Mouse (Mus musculus) ES-E14 (cell line): ENCODE data around the gene Slc25a1. TPM values are rescaled to one million over a fixed set of nuclear protein-coding genes. Genes with fewer than 3 reads are reported as not detected.
A peak's percentile ranks its signal among the peaks of the same experiment; 100 is the strongest.

ENCODE experiments used
- DNase-seq: peaks from one replicate; pipeline ENCODE4 v3.0.0-alpha.2; 2013; ENCODE audit warnings: low read depth, low spot score
- H3K27ac ChIP-seq: 2 replicates; pipeline ENCODE4 v1.5.1; 2012; ENCODE audit warnings: low read depth, mild to moderate bottlenecking, low read length, moderate library complexity, mixed read lengths; ENCODE audit not compliant: poor library complexity, insufficient read depth, severe bottlenecking
- H3K36me3 ChIP-seq: 2 replicates; pipeline ENCODE4 v1.6.1; 2012; ENCODE audit warnings: mild to moderate bottlenecking, low read length, moderate library complexity, mixed read lengths; ENCODE audit not compliant: control insufficient read depth, poor library complexity, insufficient read depth, severe bottlenecking
- H3K4me1 ChIP-seq, 2 experiments: fragments of 150-350 bp in 1 of 2; sonication (generic) in 1 of 2; 2 replicates each; pipeline ENCODE4 v1.6.1; 2012; ENCODE audit warnings: low read length in 2 of 2, mild to moderate bottlenecking in 1 of 2, mixed read lengths in 1 of 2; ENCODE audit not compliant: control insufficient read depth in 2 of 2, insufficient read depth in 2 of 2, poor library complexity in 1 of 2
- H3K4me3 ChIP-seq, 2 experiments: fragments of 150-350 bp in 1 of 2; sonication (generic) in 1 of 2; 2 replicates each; pipeline ENCODE4 v1.5.1; 2012; ENCODE audit warnings: low read length in 2 of 2, low read depth in 1 of 2, mild to moderate bottlenecking in 1 of 2, mixed read lengths in 1 of 2; ENCODE audit not compliant: insufficient read depth in 1 of 2, poor library complexity in 1 of 2, severe bottlenecking in 1 of 2
- H3K9ac ChIP-seq: 2 replicates; pipeline ENCODE4 v1.6.1; 2012; ENCODE audit warnings: low read depth, mild to moderate bottlenecking, low read length, mixed read lengths; ENCODE audit not compliant: poor library complexity, insufficient read depth, severe bottlenecking
- H3K9me3 ChIP-seq: fragments of 150-350 bp; sonication (generic); 2 replicates; pipeline ENCODE4 v1.6.1; 2012; ENCODE audit warnings: low read depth, mild to moderate bottlenecking, low read length; ENCODE audit not compliant: control insufficient read depth, insufficient read depth
- CHD2 ChIP-seq: IDR thresholded peaks from 2 replicates; pipeline ENCODE4 v1.6.1; 2014; ENCODE audit warnings: mild to moderate bottlenecking, low read depth, low read length, inconsistent platforms
- HCFC1 ChIP-seq: IDR thresholded peaks from 2 replicates; pipeline ENCODE4 v1.6.1; 2012; ENCODE audit warnings: low read length, inconsistent platforms, borderline replicate concordance; ENCODE audit not compliant: insufficient read depth
- MAFK ChIP-seq: IDR thresholded peaks from 2 replicates; pipeline ENCODE4 v1.6.1; 2014; ENCODE audit warnings: mild to moderate bottlenecking, low read depth, low read length, inconsistent platforms; ENCODE audit not compliant: insufficient read depth
- ZC3H11A ChIP-seq: IDR thresholded peaks from 2 replicates; pipeline ENCODE4 v1.6.1; 2012; ENCODE audit warnings: low read depth, mild to moderate bottlenecking, inconsistent platforms, low read length, borderline replicate concordance
- ZNF384 ChIP-seq: IDR thresholded peaks from 2 replicates; pipeline ENCODE4 v1.6.1; 2012; ENCODE audit warnings: low read depth, low read length, inconsistent platforms
- in situ Hi-C, 2 experiments: fragments of 600-800 bp; cut with MboI; formaldehyde crosslinking; loops; one replicate each; pipeline ENCODE4 v1.15.1; 2025; ENCODE audit warnings: low sequenced_read_pairs in 2 of 2, inconsistent platforms in 1 of 2; ENCODE audit not compliant: unreplicated experiment in 2 of 2
- total RNA-seq: library from RNA; depleted of rRNA; stranded (reverse); fragments of 300-350 nt; gene quantifications from 2 replicates; pipeline ENCODE4 v1.2.3, GENCODE M21; 2012

Slc25a1 gene
- total RNA-seq, 1 experiment: 97.9 TPM

- no peak overlapping the region for H3K4me3 ChIP-seq
- peaks cover 2% of the 10 kb centered on the region; the same call in 1 of the 2 replicates for H3K36me3 ChIP-seq
- H3K9me3 ChIP-seq: no peaks in the 10 kb centered on the region
- no peak for DNase-seq
- H3K4me1 ChIP-seq: peaks cover 4 to 20% of the 10 kb centered on the region in 2 experiments; a peak in 2 of 4 replicates
- no peak overlapping the region for H3K9ac ChIP-seq
- no peak overlapping the region for H3K27ac ChIP-seq
- TF ChIP-seq ZNF384: no peak
- no peak for TF ChIP-seq MAFK
- no peak for TF ChIP-seq HCFC1
- TF ChIP-seq ZC3H11A: no peak
- TF ChIP-seq CHD2: no peak
- in situ Hi-C loops: no loop called here
These were observed 4.0 kb upstream of the Slc25a1 start for GRCm38 (mm10) chr16:17931906-17932460.

GRCm38 (mm10) chr16:17929631-17930030 is 1.6 kb upstream of the Slc25a1 start:
- no peak for DNase-seq
- Histone ChIP-seq H3K4me3 (no peak overlapping the region), H3K36me3 (peaks cover 25% of the 10 kb centered on the region), H3K4me1 (peaks cover 4 to 27% of the 10 kb centered on the region in 2 experiments; a peak in 2 of 4 replicates), H3K9ac (no peak overlapping the region), H3K27ac (peak overlapping the region; percentile 77), H3K9me3 (no peaks in the 10 kb centered on the region)
- TF ChIP-seq CHD2 (no peak), ZNF384 (no peak), HCFC1 (no peak), ZC3H11A (no peak), MAFK (no peak)
- in situ Hi-C loops: no loop called here

- peak overlapping the region; percentile 1; the same call in 1 of the 2 replicates for H3K9ac ChIP-seq
- H3K36me3 ChIP-seq: peaks cover 26% of the 10 kb centered on the region
- no peak overlapping the region for H3K4me3 ChIP-seq
- no peak for DNase-seq
- no peaks in the 10 kb centered on the region for H3K9me3 ChIP-seq
- H3K4me1 ChIP-seq: peaks cover 4 to 31% of the 10 kb centered on the region in 2 experiments; a peak in 2 of 4 replicates
- peak overlapping the region; percentile 77 for H3K27ac ChIP-seq
- TF ChIP-seq MAFK (no peak), HCFC1 (no peak), ZC3H11A (no peak), ZNF384 (no peak), CHD2 (no peak)
- in situ Hi-C loops: no loop called here
These were observed 1.2 kb upstream of the Slc25a1 start for GRCm38 (mm10) chr16:17929211-17929610.

- Histone ChIP-seq H3K4me1 (peaks cover 4 to 31% of the 10 kb centered on the region in 2 experiments; a peak in 2 of 4 replicates), H3K36me3 (peaks cover 26% of the 10 kb centered on the region), H3K27ac (peak overlapping the region; percentile 90), H3K4me3 (peak overlapping the region; percentile 88 to 92), H3K9me3 (no peaks in the 10 kb centered on the region), H3K9ac (peak overlapping the region; percentile 87)
- DNase-seq: peak; percentile 92
- TF ChIP-seq MAFK: no peak
- no peak for TF ChIP-seq ZNF384
- no peak for TF ChIP-seq ZC3H11A
- no peak for TF ChIP-seq HCFC1
- in situ Hi-C loops: no loop called here
These were observed 647 bp upstream of the Slc25a1 start for GRCm38 (mm10) chr16:17928627-17929104.

- Histone ChIP-seq H3K27ac (peak overlapping the region; percentile 85), H3K9ac (peak overlapping the region; percentile 87), H3K36me3 (peaks cover 26% of the 10 kb centered on the region), H3K4me3 (peak overlapping the region; percentile 88 to 92), H3K4me1 (peaks cover 6 to 31% of the 10 kb centered on the region in 2 experiments; a peak in 3 of 4 replicates), H3K9me3 (no peaks in the 10 kb centered on the region)
- in situ Hi-C loops: no loop called here
- TF ChIP-seq HCFC1 (0 out of 2 replicates have a peak, but pooled peaks have one; percentile 25), MAFK (no peak), ZC3H11A (no peak), CHD2 (no peak)
- no peak for DNase-seq
These were observed 502 bp downstream of the Slc25a1 start for GRCm38 (mm10) chr16:17927351-17928082.
